Mouse (Mus musculus) lung, adult 2 months (tissue): ENCODE measurements around the gene Mat1a. TPM values are rescaled to one million over a fixed set of nuclear protein-coding genes. Genes with fewer than 3 reads are reported as not detected.
A peak's percentile ranks its signal among the peaks of the same experiment; 100 is the strongest.

ENCODE experiments used
- DNase-seq: peaks from one replicate; pipeline ENCODE4 v3.0.0; 2022
- H3K4me1 ChIP-seq: fragments of 200-500 bp; 2 replicates; pipeline ENCODE4 v1.6.1; 2011; ENCODE audit warnings: low read length; ENCODE audit not compliant: control insufficient read depth, insufficient read depth
- H3K4me3 ChIP-seq: fragments of 200-500 bp; replicated peaks from 2 replicates; pipeline ENCODE3; 2011; ENCODE audit warnings: low read depth, mild to moderate bottlenecking, control low read depth, low read length; ENCODE audit errors: extremely low read depth
- CTCF ChIP-seq: fragments of 200-500 bp; IDR thresholded peaks from 2 replicates; pipeline ENCODE4 v1.5.1; 2011; ENCODE audit warnings: mild to moderate bottlenecking, low read length, control low read depth; ENCODE audit not compliant: insufficient read depth
- POLR2A ChIP-seq: fragments of 200-500 bp; IDR thresholded peaks from 2 replicates; pipeline ENCODE4 v1.6.1; 2011; ENCODE audit warnings: low read depth, mild to moderate bottlenecking, control low read depth, low read length, borderline replicate concordance; ENCODE audit errors: extremely low read depth
- WGBS: fragments of 180-500 bp; shearing (Covaris S2); methylation state at CpG from one replicate; pipeline ENCODE4 v1.1.7; 2018; 5-methylcytosine and 5-hydroxymethylcytosine counted together
- polyA plus RNA-seq: library from polyadenylated mRNA; depleted of rRNA; stranded (reverse); fragments of >200 nt; gene quantifications from 2 replicates; pipeline ENCODE4 v1.2.3, GENCODE M21; 2012

Mat1a gene
- polyA plus RNA-seq, 1 experiment = 6.0 TPM

- Histone ChIP-seq H3K4me1 (no peaks in the 10 kb centered on the region), H3K4me3 (no peak overlapping the region)
- DNase-seq = no peak
- WGBS = 81% methylated on average over 5 of the region's 5 CpGs
- TF ChIP-seq CTCF (no peak), POLR2A (no peak)
Observed at GRCm38 (mm10) chr14:41124683-41125082, 19.8 kb downstream of the Mat1a start.

GRCm38 (mm10) chr14:41127997-41128396, 23.2 kb downstream of the Mat1a start:
- WGBS = 11% methylated on average over 4 of the region's 4 CpGs

DNA sequence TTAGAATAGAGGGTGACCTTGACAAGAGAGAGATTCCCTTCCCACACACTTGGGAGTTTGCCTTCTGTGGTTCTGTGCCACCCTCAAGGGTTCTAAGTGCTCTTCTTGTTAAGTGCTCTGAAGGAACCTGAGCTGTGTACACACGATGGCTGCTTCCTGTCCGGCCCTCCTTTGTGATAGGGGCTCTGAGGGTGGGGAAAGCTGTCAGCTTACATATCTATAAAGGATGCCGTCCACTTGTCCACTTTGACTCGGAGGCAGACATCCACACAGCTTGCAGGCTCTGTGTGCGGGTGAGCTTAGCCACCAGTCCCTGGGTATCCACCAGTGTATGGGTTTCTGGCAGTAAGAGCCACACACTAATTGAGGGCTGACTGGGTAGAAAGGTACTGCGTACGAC, 26.7 kb downstream of the Mat1a start, which contains the start of gene Sftpa1:
Gene Sftpa1 (plus strand): TSS at position 243 of the 400 bp plus-strand sequence.
- TF ChIP-seq CTCF (no peak), POLR2A (peak; percentile 98; the same call in 1 of the 2 replicates)
- peak within 1 kb of the TSS; percentile 40 for H3K4me3 ChIP-seq
- WGBS = 47% methylated on average over 7 of the region's 7 CpGs
- DNase-seq = peak; percentile 58
- no peaks in the 10 kb centered on the region for H3K4me1 ChIP-seq

More at GRCm38 (mm10) chr14:41127997-41128396, 23.2 kb downstream of the Mat1a start:
- Histone ChIP-seq H3K4me1 (no peaks in the 10 kb centered on the region), H3K4me3 (no peak overlapping the region)
- DNase-seq = peak; percentile 50
- TF ChIP-seq POLR2A (no peak), CTCF (no peak)

DNA sequence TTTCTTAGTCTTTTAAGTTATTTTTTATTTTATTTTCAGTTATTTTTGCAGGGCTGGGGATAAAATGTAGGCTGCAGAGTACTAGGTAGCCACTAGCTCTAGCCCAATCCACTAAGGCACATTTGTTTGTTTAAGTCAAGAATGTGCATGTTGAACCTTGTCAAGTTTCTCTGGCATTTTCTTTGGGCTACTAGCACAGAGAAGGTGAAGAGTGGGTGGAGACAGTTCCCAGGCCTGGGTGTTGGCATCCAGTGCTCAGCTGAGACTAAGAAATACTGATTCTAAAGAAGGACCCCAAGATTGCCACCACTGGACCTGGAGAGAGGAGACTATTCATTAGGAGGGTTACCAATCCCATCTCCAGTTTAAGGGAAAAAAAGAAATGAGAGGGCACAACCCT, 32.2 kb downstream of the Mat1a start:
- Histone ChIP-seq H3K4me3 (no peak overlapping the region), H3K4me1 (no peaks in the 10 kb centered on the region)
- no peak for TF ChIP-seq POLR2A
- no peak for TF ChIP-seq CTCF
- peak; percentile 25 for DNase-seq

GRCm38 (mm10) chr14:41140686-41141085, 35.9 kb downstream of the Mat1a start:
- WGBS = 72% methylated on average over 1 of the region's 1 CpGs
- TF ChIP-seq POLR2A = no peak
- no peak for TF ChIP-seq CTCF
- no peak for DNase-seq
- no peak overlapping the region for H3K4me3 ChIP-seq
- peaks cover under 1% of the 10 kb centered on the region; the same call in 1 of the 2 replicates for H3K4me1 ChIP-seq

DNA sequence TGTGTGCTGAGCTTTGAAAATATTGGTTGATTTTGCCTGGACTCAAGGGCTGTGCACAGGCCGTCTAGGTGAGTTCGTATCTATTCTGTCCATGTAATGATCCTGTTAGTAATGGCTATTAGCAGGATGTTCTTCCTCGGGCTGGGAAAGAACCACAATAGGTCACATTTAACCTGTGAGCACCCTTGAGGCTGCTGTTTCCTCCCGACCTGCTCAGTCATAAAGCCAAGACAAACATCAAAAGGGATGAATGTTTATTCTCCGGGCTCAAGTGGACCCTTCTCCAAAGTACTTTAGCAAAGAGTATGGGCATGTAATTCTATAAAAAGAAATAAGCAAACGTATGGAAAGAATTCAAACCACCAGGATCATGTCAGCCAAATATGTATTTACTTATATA, 41.2 kb downstream of the Mat1a start:
- no peak for TF ChIP-seq CTCF
- TF ChIP-seq POLR2A = no peak
- 41% methylated on average over 6 of the region's 6 CpGs for WGBS
- H3K4me1 ChIP-seq = peaks cover 2% of the 10 kb centered on the region; the same call in 1 of the 2 replicates
- no peak overlapping the region for H3K4me3 ChIP-seq
- peak; percentile 36 for DNase-seq

DNA sequence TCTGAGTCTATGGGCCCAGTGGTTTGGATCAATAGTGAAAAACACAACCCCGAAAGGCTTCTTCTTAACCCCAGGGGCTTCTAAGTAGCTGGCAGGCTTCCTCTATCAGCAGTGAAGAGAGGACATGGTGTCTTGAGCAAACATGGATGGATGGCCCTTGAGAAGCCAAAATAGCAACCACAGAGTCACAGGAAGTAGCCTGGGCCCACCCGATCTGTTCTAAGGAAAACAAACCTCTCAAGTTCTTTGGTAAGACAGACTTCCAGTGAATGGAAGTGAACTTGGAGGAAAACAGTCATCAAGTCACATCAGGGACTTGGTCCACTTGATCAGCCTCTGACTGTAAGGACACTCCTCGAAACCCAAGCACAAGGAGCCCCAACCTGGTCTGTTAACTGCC, 42.1 kb downstream of the Mat1a start:
- Histone ChIP-seq H3K4me1 (peaks cover 2% of the 10 kb centered on the region; the same call in 1 of the 2 replicates), H3K4me3 (no peak overlapping the region)
- DNase-seq = peak; percentile 27
- TF ChIP-seq POLR2A (no peak), CTCF (no peak)
- 58% methylated on average over 3 of the region's 3 CpGs for WGBS

GRCm38 (mm10) chr14:41147356-41147755, 42.5 kb downstream of the Mat1a start:
- 51% methylated on average over 2 of the region's 2 CpGs for WGBS
- H3K4me3 ChIP-seq = no peak overlapping the region
- H3K4me1 ChIP-seq = peaks cover 2% of the 10 kb centered on the region; the same call in 1 of the 2 replicates
- DNase-seq = peak; percentile 58
- TF ChIP-seq POLR2A (no peak), CTCF (no peak)

DNA sequence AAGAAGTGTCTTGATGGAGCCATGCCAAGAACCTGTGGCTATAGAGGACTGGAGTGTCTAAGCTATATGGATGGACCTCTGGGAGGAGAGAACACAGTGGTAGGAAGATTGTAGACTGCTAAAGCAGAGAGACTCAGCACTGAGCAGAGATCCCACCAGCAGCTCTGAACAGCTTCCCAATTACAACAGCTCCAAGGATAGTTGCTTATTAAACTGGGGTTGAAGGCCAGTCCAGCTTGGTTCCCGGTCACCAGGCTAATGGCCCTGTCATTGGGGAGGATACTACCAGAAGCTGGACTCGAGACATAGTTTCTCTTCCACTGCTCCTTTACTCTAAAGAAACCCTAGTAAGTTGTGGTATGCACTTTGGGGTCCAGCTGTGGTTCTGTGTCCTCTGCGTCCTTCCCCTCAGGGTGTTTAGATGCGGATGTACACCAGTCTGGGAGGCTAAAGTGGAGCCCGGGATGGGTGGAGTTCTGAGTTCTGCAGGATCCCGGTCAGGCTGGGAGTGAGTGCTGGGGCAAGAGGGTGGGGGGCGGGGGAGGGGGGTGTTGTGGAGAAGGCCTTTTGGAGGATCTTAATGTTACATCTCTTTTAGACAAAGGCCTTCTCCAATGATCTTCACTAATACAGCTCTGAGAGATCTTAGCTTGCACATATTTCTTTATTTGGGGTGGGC, 46.5 kb downstream of the Mat1a start, which contains the start of gene Mbl1:
Gene Mbl1 (plus strand): TSS at position 239 of the 679 bp plus-strand sequence.
- Histone ChIP-seq H3K4me3 (no peak within 1 kb of the TSS), H3K4me1 (no peaks in the 10 kb centered on the region)
- DNase-seq = no peak
- TF ChIP-seq POLR2A = no peak
- WGBS = 84% methylated on average over 7 of the region's 7 CpGs

GRCm38 (mm10) chr14:41160076-41160475, 55.2 kb downstream of the Mat1a start:
- WGBS = 59% methylated on average over 4 of the region's 4 CpGs
- H3K4me1 ChIP-seq = peaks cover 5% of the 10 kb centered on the region
- H3K4me3 ChIP-seq = no peak overlapping the region
- TF ChIP-seq POLR2A (no peak), CTCF (no peak)
- no peak for DNase-seq
